Mouse (Mus musculus): ENCODE results near the gene Tirap. TPM values are rescaled to one million over a fixed set of nuclear protein-coding genes. Genes with fewer than 3 reads are reported as not detected.
A peak's percentile ranks its signal among the peaks of the same experiment; 100 is the strongest.

The Tirap gene
- total RNA-seq, 2 experiments from 2014 or later, result 4.5 to 5.1 TPM

- DNase-seq (ENCODE audit: low spot score in 2 of 2), result no peak
These were observed 7.0 kb downstream of the Tirap start for GRCm38 (mm10) chr9:35192983-35193542.

DNA sequence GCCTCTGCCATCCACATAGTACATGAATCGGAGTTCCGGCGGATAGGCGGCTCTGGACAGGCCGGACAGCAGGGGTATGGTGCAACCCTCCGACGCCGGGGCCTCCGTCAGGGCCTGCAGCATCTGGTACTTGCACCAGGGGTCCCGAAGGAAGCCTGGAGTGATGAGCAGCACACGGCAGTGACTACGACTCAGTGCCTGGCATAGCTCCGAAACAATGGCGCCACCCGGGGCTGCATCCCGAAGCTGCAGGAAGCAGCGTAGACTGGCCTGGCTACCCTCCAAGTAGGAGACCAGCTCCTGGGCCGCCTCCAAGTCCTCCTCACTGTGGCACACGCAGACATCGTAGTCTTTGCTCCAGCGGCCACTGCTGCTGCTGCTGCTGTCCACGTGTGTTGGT, 11.4 kb downstream of the Tirap start:
- peak in 1 of 2 experiments; percentile 41 for DNase-seq (ENCODE audit: low spot score in 2 of 2)

DNA sequence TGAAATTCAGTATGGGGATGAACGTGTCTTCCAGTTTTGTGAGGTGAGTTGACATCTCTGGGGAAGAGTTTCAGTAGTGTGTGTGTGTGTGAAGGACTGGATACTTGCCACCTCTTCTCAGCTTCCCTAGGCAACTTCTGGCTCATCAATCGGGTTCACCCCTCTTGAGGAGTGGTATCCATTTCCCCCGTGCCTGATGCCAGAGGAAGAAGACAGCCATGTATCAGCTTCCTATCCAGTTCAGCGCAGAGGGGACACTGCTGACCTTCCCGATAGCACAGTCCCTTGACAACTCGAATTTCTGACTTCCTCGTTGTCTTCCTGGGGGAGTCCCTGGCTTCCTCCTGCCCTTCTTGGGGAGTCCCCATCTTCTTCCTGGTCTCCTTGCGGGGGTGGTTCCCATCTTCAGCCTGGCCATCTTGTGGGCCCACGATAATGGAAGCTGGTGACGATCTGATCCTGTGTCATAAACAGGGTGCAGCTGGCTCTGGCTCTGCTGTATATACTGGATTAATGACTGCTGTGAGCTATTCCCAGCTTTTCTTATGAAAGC, 12.7 kb downstream of the Tirap start:
- no peak for DNase-seq (ENCODE audit: low spot score in 2 of 2)

DNA sequence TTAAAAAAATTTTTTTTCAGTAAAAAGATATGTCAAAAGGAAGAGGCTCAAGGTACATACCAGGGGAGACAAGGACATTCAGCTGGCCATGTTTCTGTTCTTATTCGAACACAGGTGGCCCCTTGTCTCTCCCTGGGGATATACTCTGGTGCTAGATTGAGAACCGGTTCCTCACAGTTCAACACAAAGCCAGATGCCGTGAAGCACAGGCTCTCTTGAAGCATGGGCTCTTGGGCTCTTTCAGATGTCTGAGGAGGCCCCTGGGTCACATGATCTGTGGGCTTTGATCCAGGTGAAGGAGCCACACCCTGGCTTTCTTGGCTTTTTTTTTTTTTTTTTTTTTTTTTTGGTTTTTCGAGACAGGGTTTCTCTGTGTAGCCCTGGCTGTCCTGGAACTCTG, 13.7 kb downstream of the Tirap start:
- DNase-seq (ENCODE audit: low spot score in 2 of 2), result no peak

GRCm38 (mm10) chr9:35183359-35183758, 16.7 kb downstream of the Tirap start:
- no peak for DNase-seq (ENCODE audit: low spot score in 2 of 2)

DNA sequence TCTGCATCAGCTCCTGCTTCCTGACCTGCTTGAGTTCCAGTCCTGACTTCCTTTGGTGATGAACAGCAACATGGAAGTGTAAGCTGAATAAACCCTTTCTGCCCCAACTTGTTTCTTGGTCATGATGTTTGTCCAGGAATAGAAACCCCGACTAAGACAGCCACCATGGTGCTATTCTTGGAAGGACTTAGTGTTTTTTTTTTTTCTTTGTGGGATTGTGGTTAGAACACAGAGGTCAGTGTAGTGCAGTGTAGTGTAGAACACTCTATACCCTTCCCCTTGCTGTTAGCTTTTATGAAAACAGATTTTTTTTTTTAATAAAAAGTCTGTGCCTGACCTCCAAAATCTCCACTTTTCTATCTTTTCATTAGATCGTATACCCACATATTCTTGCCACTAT, 17.3 kb downstream of the Tirap start:
- DNase-seq (ENCODE audit: low spot score in 2 of 2), result no peak

DNA sequence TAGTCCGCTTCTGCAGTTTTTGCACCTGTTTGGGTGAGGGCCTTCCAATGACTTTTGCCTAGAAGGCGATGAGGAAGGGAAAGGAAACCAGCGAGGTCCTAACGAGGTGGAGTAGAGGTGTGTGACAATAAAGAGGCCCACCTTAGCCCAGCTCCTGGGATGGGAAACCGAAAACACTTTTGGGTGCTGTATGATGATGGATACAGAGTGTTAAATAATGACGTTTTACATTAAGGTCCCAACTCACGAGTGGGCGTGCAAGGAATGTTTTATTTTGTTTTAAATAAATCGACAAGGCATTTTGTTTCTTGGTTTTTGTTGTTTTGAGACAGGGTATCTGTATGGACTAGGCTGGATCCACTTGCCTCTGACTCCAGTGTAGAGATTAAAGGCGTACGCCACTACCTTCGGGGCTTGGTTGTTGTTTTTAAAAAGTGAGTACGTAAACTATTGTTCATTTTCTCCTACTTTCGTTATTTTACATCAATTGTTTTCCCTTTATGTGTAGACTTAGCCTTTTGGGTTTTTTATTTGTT, 23.9 kb downstream of the Tirap start:
- no peak for DNase-seq (ENCODE audit: low spot score in 2 of 2)

DNA sequence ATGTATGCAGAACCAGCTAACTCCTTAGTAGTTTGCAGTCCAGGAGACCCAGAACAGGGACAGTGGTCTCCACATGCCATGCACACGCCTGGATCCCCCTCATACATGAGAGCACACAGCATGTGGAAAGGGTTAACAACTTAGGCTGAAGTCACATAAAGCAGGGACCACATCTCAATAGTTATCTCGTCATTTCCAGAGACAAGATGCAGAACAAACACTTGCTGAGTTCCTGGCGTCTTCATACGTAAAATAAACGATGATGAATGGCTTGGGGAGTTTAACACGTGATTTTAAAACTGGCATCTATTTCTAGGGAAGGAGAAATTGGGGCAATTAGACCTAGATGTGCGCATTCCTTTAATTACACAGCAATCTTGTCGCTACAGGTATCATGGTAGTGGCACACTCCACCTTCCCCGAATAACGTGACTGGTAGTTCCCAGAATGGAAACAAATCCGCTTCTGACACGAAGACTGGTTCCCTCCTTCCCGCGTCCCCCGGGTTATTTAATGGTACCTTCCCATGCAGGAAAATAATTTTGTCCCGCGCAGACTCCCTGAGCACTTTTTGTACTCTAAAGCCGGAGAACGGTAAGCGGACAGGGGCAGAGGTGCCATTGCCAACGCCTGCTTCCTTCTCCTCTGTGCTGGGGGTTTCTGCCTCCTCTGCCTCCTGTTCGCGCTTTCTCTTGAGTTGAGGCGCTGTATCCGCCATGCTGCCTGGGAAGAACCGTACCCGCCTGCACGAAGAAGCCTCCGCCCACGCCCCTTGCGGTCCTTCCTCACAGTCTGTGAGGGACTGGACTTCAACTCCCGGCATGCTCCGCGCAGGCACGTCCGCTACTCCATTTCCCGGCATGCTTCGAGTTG, 24.6 kb downstream of the Tirap start, which contains the start of gene Dcps:
Dcps (minus strand) TSS at position 811 of the 873 bp plus-strand sequence.
- peak; percentile 87 to 89 for DNase-seq (ENCODE audit: low spot score in 2 of 2)

GRCm38 (mm10) chr9:35173331-35173730, 26.8 kb downstream of the Tirap start:
- no peak for DNase-seq (ENCODE audit: low spot score in 2 of 2)

- no peak for DNase-seq (ENCODE audit: low spot score in 2 of 2)
These were observed 30.0 kb downstream of the Tirap start for GRCm38 (mm10) chr9:35170071-35170470.

DNA sequence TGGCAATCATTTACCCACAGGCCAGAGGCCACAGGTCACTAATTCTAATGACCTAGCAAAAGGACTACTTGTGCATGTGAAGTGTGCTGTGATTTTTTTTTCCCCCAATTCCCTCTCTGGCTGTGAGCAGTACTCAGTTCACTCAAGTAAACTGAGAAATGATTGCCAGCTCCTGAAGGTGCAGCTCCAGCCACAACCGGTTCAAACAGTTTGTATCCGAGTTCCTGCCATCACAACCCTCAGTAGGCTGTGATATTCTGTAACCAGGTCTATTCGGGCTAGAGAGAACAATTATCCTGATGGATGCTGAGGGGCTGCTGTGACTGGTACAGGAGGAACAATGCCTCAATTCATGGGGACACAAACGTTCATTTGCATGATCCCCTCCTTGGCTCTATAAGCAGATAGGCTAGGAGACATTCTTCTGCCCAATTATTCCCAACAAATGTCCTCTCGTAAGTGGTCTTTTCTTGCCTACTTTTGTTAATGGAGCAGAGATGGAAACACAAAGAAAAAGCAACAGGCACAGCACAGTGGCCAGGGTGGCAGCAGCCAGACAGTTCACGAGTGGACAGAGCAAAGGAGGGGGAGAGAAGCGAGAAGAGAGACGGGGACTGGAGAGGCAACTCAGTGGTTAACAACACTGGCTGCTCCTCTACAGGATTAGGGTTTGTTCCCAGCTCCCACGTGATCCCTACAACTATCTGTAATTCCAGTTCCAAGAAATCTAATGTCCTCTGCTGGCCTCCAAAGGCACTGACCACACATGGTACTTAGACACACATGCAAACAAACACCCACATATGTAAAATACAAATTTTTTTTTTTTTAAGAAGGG, 33.1 kb downstream of the Tirap start:
- no peak for DNase-seq (ENCODE audit: low spot score in 2 of 2)

DNA sequence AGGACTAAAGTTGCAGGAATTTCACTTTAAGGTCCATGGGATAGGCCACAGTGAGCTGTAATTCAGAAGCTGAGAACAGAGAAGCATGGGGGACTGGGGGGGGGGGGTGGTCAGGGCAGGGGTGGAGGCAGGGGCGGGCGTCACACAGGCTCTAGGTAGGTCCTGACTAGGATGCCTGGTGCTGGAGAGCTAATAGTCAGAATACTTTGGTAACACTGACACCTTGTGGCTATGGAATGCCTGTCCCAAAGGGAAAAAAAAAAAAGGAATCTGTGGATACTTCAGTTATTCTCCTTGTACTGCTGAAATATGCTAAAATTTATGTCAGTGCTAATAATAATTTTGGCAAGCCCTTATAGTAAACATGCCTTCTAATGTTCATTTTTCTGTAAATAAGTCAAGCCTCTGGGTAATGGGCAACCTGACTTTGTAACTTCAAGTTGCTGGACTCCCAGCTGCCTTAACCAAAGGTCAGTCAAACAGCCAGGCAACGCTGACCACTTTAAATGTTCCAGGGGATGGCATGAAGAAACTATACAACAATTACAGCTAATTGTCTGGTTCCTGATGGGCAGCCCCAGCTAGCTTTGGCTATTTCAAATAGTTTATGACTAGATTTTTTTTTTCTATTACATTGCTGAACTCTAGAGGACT, 33.8 kb downstream of the Tirap start:
- DNase-seq (ENCODE audit: low spot score in 2 of 2), result no peak

DNA sequence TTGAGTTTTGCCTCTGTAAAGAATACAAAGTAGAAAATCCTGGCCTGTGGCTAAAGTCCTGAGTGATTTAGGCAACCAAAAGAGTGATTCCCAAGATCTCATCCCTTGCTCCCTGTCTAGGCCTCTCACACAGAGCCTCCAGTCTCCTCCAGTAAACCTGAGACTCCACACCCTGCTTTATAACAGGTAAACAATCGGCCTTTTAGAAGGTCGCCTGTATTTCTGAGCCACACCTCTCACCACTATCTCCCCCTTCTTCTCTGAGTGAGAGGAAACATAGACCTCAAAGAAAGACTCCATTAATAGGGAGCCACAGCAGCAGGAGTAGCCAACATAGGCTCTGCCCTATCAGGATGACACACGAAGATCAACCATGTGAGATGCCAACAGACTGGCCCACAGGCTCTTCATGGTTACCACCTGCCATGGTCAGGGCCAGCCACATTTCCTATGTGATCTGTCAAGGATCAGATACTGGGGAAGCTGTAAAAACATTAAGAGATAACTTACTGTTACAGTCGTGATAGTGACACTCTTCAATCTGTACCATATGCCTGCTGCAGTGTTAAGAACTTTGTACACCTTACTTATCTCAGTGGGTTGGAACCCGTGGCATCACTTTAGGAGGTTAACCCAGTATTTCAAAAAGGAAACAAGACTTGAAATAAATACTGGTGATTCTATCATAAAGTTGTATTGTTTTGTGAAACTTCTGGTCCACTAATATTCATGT, 35.8 kb downstream of the Tirap start:
- DNase-seq (ENCODE audit: low spot score in 2 of 2), result no peak

DNA sequence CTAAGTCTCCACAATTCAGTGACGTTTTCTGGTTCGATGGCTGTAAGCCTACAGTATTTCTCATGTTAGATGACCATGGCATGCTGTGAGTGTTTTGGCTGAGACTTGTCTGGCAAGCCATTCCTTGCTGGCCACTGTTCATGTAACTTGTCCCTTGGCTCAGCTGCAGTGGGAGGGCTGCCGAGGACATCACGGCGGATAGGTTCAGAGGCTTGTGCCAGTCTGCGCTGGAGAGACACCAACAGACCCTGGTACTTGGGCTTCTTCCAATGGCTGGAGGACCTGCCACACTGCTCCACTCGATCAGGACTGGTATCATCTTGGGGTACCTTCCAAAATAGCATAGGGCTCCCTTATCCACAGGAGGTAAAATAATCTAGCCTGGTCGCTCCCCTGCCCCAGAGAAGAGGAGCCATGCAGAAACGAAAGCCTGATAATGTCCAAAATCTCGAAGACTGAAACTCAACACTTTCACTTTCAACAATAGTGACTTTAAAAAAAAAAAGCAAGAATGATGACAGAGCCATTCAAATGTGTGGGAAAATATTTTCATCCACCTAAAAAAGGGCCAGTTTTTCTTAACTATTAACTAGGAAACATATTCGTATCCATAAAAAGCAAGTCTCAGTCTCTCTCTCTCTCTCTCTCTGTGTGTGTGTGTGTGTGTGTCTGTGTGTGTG, 36.9 kb downstream of the Tirap start:
- DNase-seq (ENCODE audit: low spot score in 2 of 2), result no peak

- DNase-seq (ENCODE audit: low spot score in 2 of 2), result peak in 1 of 2 experiments; percentile 20
These were observed 38.4 kb downstream of the Tirap start for GRCm38 (mm10) chr9:35161721-35162120.

GRCm38 (mm10) chr9:35160662-35161061, 39.4 kb downstream of the Tirap start:
- no peak for DNase-seq (ENCODE audit: low spot score in 2 of 2)

GRCm38 (mm10) chr9:35158477-35158876, 41.6 kb downstream of the Tirap start:
- DNase-seq (ENCODE audit: low spot score in 2 of 2), result no peak

DNA sequence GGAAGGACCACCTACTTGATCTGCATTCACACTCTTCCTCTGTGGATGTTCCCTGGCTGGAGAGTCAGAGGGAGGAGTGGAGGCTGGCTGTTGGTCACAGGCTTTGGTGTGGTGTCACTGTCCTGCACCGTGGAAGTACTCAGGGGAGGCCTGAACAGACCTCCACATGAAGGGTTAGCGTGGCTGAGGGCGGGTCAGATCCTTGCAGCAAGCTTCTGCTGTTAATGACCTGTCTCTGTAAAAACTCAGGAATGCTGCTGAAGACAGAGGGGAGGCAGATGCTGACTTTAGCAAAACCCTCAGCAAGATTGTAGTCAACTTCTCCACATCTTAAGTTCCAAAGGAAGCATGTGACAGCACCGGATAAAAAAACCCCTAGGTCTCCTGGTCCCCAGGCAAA, 43.2 kb downstream of the Tirap start:
- DNase-seq (ENCODE audit: low spot score in 2 of 2), result no peak

- DNase-seq (ENCODE audit: low spot score in 2 of 2), result no peak
These were observed 43.9 kb downstream of the Tirap start for GRCm38 (mm10) chr9:35156002-35156710.

Measured in adrenal gland, adult 18-20 months (tissue).